Mouse (Mus musculus): ENCODE results near the gene Cryl1. TPM values are rescaled to one million over a fixed set of nuclear protein-coding genes. Genes with fewer than 3 reads are reported as not detected.

Gene Cryl1
- total RNA-seq, 2 experiments from 2014 or later = 16.3 to 18.4 TPM

DNA sequence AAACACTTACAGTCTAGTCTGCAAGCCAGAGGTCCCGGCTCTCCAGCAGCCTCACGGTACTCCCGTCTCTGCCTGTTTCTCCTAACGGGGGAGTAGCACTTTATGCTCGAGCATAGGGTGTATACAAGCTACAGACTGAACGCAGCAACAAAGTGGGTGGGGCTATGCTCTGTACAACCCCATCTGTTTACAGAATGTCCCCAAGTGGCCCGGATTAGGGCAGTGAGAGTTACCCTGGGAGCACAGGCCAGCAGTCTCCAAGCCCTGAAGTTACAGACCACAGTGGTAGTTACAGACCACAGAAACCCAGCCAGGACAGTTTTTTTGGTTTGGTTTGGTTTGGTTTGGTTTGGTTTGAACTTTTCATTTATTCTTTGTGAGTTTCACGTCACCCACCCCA is 22.3 kb downstream of the Cryl1 start:
- DNase-seq (ENCODE audit: low spot score in 2 of 2) = no peak

DNA sequence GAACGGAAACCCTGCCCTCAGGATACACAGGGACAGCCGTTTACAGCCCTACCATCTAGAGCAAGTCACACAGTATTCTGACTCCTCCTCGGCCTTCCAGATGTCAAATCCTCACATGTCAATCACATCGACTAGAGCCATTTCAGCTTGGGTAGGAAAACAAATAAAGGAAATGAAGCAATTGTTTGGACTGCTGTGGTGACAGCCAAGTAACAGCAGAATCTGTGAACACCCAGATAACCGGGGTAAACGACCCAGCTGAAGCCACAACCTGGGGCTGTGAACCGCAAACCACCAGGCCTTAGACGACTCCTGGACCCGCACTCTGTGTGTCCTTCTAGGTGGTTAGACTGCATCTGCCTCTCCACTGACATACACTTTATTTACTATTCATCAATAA is 23.1 kb downstream of the Cryl1 start:
- DNase-seq (ENCODE audit: low spot score in 2 of 2) = no peak

DNA sequence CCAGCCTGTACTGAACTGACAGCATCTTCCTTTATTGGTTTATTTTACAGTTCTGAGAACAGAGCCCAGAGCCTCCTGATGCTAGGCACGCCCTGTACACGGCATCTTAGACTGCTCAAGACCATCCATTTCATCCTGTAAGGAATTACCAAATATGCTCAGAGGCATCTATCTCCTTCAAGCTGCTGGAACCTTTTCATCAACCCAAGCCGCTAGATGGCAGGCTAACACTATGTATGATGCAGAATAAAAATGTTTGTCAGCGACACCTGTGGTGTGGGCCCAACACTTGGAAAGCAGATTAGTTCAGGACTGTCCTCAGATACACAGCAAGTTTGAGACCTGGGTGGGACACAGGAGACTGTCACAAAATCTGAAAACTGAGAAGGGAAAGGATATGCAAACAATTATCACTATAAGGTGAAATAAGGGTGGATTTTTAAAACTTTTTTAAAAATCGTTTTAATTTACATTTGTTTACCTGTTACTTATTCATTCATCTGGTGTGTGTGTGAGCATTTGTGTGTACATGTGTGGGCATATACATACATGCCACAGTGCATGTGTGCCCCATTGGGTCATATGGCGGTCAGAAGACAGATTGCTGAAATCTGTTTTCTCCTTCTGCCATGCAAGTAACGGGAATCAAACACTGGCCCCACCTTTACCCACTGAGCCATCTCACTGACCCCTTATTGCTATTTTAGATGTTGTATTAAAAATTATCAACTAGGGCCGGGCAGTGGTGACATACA is 25.8 kb downstream of the Cryl1 start:
- DNase-seq (ENCODE audit: low spot score in 2 of 2) = peak; percentile 81 to 83

DNA sequence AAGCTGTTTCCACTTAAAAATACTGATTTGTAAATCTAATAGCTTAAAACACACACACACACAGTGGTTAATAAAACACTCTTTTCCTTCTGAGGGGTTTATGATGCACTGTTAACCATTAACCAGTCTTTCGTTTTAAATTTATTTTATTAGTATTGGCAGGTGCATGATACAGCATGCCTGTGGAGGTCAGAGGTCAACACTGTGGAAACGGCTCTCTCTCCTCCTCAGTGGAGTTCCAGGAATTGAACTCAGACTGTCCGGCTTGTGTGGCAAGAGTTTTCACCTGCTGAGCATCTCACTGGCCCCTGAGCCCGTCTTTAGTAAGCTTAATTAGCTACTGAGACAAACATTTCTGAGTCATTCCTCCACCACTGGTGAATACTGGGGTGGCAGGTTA is 31.0 kb downstream of the Cryl1 start:
- no peak for DNase-seq (ENCODE audit: low spot score in 2 of 2)

DNA sequence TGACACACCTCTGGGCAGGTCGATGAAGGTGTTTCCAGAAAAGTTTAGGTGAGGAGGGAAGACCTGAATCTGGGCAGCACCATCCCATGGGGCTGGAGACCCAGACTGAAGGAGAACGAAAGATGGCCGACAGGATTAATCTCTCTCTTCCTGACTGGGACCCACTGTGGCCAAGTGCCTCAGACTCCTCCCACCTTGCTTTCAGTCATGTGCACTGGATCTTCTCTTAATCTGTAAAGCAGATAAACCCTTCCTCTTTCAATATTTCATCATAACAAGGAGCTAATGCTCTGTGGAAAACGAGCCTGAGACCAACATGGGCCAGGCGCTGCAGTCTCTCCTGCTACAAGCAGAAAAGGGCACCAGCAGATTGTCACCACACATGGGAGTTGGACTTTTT is 31.6 kb downstream of the Cryl1 start:
- no peak for DNase-seq (ENCODE audit: low spot score in 2 of 2)

DNA sequence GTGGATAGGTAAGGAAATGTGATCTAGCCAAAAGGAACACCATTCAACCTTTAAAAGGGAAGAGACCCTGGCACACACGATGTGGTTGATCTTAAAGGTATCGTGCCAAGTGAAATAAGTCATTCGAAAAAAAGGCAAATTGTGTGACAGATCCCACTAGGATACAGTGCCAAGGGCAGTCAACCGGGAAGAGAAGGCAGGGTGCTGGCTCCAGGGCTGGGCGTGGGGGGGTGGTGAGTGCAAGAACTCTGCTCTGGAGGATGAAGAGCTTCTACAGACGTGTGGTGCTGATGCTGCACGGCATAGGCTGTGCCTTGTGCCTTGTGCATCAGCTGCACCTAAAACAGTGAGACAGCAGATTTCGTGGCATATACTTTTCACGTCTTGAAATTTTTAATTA is 33.0 kb downstream of the Cryl1 start:
- no peak for DNase-seq (ENCODE audit: low spot score in 2 of 2)

DNA sequence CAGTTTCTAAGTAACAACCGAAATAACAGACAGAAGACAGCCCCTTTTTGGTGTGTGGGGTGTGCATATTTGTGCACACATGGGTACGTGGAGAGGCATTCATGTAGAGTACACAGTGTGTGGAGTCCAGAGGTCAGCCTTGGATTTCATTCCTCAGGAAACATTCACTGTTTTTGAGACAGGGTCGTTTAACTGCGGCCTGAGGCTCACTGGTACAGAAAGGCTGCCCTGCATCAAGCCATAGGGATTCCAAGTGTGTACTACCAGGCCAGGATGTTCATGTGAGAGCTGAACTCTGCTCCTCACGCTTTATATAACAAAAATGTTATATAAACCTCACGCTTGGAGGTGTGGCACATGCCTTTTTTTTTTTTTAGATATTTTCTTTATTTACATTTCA is 34.5 kb downstream of the Cryl1 start:
- DNase-seq (ENCODE audit: low spot score in 2 of 2) = no peak

DNA sequence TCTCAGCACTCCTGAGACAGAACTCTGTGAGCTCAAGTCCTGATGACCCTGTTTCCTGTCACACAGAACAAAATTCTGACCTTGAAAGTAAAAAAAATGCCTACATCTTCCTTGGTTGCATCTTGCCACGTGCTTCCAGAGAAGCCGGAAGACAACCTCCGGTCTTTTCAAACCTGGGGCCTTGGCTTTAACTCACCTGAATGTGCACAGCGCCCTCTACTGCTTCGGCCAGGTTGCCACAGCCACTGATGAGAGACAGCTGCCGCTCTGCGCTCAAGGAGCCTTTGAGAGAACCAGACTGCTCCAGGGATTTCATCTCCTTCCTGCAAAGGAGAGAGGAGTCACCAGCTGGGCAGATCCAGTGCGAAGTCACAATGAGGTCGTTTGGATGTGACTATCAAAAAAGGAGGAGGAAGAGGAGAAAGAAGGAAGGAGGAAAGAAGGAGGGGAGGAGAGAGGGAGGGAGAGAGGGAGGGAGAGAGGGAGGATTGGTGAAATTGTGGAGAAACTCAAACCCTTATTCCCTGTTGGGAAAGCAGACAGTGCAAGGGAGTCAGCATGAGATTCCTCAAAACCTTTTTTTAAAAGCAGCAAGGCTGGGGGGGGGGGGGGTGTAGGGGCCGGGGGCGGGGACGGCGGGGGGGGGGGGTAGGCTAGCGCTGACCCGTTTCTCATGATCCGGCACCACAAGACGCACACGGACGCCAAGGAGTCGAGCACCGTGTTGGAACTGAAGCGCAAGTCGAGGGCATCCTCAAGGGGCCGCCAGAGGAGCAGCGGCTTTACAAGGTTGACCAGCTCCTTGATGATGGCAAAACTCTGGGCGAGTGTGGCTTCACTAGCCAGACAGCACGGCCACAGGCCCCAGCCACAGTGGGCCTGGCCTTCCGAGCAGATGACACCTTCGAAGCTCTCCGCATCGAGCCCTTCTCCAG is 35.3 kb downstream of the Cryl1 start:
- peak; percentile 72 to 85 for DNase-seq (ENCODE audit: low spot score in 2 of 2)

DNA sequence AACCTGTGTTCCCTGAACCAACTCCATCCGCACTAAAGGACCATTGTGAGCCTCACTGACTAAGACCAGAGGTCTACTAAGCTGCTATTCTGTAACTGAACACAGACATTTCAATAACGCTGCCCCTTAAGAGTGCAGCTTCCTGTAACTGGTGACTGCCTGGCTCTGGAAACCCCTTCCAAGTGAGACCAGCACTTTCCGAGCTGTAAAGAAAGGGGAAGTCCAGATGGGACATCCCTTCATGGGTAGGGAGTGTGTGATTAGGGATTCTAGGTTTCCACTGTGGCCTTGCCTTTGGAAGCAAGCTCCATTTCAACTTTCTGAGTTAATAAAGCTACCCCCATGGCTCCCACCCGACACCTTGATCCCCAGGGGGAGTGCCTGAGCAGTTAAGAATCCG is 41.3 kb downstream of the Cryl1 start:
- DNase-seq (ENCODE audit: low spot score in 2 of 2) = no peak

DNA sequence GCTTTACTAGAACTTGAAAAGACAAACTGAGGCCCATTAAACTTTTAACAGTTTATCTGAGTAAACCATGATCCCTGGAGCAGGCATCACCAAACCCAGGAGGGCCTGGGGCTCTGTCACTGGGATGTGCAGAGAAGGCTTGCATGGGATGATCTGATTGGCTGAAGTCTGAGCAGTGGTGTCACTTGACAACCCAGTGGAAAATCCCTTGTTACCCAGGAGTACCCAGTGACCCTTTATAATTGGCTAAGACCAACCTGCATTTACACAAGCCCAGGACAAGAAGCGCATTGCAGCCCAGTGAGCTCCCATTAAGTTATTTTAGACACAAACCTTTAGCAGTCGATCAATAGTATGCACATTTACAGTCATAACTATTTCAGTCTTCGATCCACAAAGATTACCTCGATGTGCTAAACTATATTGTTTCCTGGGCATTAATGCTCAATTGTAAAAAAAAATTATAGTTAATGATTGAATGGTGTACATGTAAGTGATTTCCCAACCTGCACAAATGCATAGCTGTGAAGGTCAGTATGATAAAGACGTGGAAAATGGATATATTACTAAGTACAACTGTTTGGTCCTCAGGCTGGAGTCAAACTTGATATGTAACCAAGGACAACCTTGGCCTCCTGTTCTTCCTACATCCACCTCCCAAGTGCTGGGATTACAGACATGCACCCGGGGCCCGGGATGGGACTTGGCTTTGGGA is 46.7 kb downstream of the Cryl1 start:
- DNase-seq (ENCODE audit: low spot score in 2 of 2) = no peak

DNA sequence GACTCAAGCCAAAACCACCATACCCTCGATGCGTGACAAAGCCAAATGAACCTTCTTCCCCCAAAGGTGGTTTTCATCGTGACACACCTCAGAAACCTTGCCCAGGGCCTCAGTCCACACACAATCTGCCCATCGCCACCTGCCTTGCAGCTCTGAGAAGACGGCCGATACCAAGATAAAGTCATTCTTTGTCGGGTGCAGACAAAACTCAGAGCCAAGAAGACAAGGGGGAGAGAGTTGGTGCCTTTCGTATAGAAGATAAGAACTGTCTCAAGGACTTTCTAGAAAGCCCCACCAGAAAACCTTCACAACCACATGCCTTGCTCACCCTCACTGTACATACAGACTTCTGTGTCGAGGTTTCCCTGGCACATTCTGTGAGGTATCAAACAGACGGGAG is 48.4 kb downstream of the Cryl1 start:
- DNase-seq (ENCODE audit: low spot score in 2 of 2) = no peak

DNA sequence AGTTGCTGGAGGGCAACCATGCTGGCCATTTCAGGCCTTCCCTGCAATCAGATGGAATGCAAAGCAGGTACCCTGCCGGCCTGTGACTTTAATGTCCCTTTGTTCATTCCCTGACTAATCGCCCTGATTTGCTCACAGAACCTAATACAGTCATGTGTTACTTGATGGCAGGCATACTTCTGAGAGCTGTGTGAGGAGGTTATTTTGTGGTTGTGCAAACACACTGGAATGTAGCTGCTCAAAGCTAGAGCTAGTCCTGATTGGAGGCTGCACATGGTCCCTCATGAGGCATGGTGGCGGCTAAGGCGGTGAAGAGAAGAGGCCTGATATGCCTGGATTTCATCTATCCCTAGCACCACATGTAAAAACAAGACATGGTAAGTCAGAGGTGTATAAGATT is 50.2 kb downstream of the Cryl1 start:
- no peak for DNase-seq (ENCODE audit: low spot score in 2 of 2)

DNA sequence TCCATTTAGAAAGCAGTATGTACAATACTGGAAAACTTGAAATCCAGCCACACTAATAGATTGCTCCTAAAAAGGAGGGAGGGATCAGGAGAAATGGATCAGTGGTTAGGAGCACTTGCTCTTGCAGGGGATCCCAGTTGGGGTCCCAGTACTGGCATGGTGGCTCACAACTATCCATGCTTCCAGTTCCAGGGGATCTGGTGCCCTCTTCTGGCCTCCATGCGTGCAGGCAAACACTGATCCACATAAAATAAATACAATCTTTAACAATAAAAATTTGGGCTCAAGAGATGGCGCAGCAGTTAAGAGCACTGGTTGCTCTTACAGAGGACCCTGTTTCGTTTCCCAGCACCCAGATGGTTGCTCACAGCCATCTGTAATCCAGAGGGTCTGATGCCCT is 52.2 kb downstream of the Cryl1 start:
- no peak for DNase-seq (ENCODE audit: low spot score in 2 of 2)

DNA sequence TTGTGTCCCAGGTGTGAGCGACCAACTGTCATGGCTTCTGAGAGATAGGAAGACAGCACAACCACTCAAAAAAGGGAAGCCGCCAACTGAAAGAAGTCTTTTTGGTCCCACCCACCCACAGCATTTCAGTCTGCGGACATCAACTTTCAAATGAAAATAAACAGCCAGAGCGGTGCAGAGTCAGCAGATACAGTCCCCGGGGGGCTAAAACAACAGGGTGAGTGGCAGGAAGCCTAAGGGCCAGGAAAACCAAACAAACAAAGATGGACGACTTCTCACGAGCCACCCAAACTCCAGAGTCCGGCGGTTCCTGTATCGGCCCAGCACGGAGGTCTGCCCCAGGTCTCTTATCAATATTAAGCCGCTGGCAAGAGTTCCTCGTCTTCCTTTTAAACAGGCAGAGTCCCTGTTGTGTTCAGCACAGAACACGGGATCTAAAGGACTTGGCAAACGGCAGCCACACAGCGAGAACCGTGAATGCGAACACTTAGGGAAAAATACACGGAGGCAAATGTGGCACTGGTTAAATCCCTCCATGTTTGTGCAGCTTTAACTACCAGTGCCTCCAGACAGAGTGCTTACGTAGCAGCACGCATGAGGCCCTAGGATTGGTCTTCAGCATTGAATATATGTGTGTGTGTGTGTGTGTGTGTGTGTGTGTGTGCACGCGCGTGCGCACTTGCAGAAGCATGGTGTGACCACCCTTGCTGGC is 53.4 kb downstream of the Cryl1 start:
- DNase-seq (ENCODE audit: low spot score in 2 of 2) = no peak

DNA sequence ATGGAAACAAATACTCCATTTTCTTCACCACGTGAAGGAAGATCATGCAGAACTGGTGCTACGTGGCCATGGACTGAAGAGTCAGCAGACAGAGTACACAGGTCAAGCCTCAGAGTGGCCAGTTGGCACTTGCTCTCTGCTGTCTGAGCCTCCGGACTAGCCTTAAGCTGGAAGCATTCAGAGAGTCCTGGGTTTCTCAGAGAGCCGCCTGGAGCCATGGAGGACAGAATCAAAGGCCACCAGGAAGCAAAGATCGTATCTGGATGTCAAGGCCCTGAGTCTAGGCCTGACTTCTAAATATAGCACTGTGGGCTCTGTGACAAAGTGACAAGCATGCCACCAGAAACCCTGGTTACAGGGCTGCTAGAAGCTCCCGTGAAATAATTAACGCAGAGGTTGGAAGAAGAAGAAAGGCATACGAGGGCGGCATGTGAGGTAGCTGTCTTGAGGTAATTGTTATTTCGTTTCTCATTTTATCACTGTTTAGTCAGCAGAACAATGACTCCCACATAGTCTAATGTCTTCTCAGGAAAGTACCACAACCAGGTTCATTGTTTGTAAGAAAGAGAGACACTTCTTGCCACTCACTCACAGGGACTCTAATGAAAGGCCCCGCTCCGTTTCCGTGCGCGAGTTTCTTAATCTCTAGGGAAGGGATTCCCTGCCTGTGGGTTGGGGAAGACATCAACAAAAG is 55.1 kb downstream of the Cryl1 start:
- no peak for DNase-seq (ENCODE audit: low spot score in 2 of 2)

DNA sequence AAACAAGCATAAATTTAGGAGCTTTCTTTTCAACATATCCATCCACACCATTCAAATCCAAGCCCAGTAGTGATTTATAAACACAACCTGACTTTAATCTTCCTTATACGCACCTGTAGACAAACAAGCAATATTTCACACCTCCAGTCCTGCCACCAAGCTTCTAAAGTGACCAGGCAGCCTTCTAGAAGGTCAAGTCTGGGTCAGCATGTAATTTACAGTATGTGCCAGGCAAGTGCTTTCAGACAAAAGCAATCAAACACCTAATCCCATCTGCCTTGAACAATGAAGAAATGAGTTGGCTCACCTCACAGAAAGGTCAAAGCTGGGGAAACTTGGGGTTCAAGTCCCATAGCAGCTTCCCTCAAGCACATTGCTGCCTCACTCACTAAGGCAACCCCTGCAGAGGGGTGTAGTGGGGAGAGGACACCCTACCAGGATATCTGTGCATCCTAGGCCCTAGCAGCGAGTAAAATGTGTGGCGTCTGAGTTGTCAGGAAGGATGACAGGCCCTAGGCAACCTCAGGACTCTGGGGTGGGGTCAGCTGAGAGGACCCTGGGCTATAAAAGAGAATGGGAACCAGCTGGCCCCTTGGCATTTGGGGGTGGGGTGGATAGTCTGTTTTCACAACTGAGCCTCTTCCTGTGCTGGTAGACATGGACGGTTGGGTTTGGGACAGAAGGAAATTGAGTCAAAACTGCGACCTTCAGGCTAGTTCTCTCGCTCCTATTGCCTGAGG is 55.8 kb downstream of the Cryl1 start:
- DNase-seq (ENCODE audit: low spot score in 2 of 2) = no peak

DNA sequence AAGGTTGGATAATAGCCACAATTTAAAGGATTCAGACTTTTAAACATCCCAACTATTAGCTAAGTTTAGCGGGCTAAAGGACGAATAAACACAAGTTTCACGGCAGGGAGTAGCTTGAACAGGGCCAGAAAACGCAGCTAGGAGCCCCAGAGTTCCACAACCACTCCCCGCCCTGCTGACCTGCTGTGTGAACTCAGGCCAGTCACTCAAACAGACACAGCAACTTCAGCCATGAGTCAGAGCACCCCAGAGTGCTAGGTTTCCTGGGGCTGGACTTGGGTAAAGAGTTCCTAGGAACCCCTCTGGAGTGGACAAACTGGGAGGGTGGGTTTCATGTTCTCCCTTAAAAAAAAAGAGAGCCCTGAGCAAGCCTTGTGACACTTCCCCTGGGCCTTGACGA is 59.7 kb downstream of the Cryl1 start:
- no peak for DNase-seq (ENCODE audit: low spot score in 2 of 2)

DNA sequence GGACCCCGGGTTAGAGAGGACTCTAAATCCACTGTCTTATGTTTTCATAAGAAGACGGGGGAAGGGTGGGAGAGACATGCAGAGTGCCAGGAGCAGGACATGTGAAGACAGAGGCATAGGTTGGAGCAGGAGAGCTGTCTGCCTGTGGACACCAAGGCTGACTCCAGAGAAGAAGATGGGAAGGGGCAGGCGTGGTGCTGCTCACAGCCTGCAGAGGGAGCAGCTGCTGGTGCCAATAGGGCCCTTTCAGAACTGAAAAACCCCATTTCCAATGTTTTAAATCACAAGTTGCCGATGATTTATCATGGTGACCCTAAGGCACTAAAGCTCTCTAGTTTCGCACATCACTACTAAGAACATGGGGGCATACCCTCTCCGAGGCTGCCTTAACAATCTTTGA is 63.5 kb downstream of the Cryl1 start:
- DNase-seq (ENCODE audit: low spot score in 2 of 2) = peak in 1 of 2 experiments; percentile 11

DNA sequence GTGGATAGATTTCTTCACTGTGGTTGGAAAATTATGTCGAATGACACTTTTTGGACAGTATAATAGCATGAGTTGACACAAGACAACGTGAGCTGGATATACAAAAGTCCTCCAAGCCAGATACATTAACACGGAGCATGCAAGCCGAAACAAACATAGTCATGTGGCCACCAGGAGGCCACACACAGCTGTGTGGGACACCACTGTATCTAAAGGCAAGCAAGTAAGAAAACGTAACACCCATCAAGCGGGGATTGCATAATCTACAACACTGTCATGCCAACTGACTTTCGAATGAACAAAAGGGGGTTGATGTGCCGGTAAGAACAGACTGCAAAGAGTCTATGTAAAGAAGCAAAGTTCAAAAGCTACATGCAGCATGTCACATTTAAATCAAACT is 65.8 kb downstream of the Cryl1 start:
- DNase-seq (ENCODE audit: low spot score in 2 of 2) = no peak

DNA sequence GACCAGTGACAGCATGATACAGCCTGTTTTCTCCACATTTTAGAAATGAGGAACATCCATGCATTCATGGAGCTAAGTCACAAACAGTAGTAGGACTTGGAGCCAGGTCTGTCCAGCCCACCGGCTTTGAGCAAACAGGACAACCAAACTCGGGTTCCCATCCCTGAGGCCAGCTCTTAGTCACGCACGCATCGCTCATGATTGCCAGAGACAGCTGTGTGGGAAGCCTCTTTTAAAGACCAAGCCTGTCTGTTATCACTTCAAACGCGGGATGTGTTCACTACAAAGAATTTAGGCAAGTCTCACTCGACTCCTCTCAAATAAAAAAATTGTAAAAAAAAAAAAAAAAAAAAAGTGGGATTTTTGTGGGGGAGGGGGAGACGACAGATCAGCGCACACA is 67.2 kb downstream of the Cryl1 start:
- no peak for DNase-seq (ENCODE audit: low spot score in 2 of 2)
